Mouse (Mus musculus): ENCODE results near the gene Akr1a1. TPM values are rescaled to one million over a fixed set of nuclear protein-coding genes. Genes with fewer than 3 reads are reported as not detected.

Gene Akr1a1
- polyA plus RNA-seq, 1 experiment from 2014 or later = 934 TPM

DNA sequence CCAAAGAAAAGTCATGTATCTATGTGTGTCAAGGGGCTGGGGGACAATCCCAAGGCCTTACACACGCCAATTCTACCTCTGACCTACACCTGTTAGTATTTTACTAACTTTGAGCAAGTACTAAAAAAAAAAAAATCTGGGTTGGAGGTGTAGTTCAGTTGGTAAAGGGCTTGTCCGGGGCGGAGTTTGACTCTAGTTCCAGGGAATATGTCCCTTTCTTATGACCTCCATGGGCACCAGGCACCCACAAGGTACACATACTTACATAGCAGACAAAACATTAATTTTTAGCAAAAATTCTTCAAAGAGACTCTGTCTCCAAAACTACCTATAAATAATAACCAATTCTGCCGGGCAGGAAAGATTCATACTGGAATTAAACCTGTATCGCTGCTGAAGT lies 1.1 kb downstream of the Akr1a1 start:
- Histone ChIP-seq H3K36me3 (ENCODE audit: control insufficient read depth, insufficient read depth, low read length) (peaks cover 4% of the 10 kb centered on the region; the same call in 1 of the 2 replicates), H3K4me2 (ENCODE audit: low read depth, low read length) (peak overlapping the region; percentile 87), H3K27ac (ENCODE audit: low read length) (peak overlapping the region; percentile 93), H3K9ac (ENCODE audit: low read depth, low read length) (peak overlapping the region; percentile 93), H3K27me3 (replicated peaks; ENCODE audit: control insufficient read depth, insufficient read depth, low read length) (no peaks in the 10 kb centered on the region), H3K9me3 (ENCODE audit: control insufficient read depth, low read length) (no peaks in the 10 kb centered on the region), H3K4me3 (ENCODE audit: low read length) (peak overlapping the region; percentile 82), H3K4me1 (ENCODE audit: control insufficient read depth, insufficient read depth, low read length) (peaks cover 21% of the 10 kb centered on the region)
- no peak for ATAC-seq
- 29% methylated on average over 5 of the region's 5 CpGs for WGBS

DNA sequence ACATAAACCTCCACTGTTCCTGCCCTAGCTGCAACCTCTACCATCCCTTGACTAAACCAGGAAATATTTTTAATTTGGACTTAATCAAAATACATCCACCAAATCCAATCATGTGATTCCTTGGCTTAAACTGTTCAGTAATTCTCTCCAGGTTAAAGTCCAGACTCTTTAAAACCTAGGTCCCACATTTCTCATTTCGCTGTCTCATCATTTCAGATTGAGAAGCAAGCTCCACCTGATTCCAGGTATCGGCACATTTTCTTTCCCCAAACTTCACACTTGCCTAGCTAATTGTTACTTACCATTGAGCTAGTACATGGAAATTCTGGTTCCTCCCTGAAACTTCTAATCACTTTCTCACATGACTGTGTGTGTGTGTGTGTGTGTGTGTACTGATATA lies 2.1 kb downstream of the Akr1a1 start:
- 90% methylated on average over 2 of the region's 2 CpGs for WGBS
- H3K4me3 ChIP-seq (ENCODE audit: low read length) = peak overlapping the region; percentile 82
- 0 out of 2 replicates have a peak overlapping the region, but pooled peaks have one; percentile 53 for H3K27ac ChIP-seq (ENCODE audit: low read length)
- H3K36me3 ChIP-seq (ENCODE audit: control insufficient read depth, insufficient read depth, low read length) = peaks cover 5% of the 10 kb centered on the region; the same call in 1 of the 2 replicates
- H3K4me1 ChIP-seq (ENCODE audit: control insufficient read depth, insufficient read depth, low read length) = peaks cover 21% of the 10 kb centered on the region
- no peak overlapping the region for H3K9ac ChIP-seq (ENCODE audit: low read depth, low read length)
- H3K27me3 ChIP-seq (replicated peaks; ENCODE audit: control insufficient read depth, insufficient read depth, low read length) = no peaks in the 10 kb centered on the region
- no peak for ATAC-seq
- H3K4me2 ChIP-seq (ENCODE audit: low read depth, low read length) = peak overlapping the region; percentile 87
- H3K9me3 ChIP-seq (ENCODE audit: control insufficient read depth, low read length) = no peaks in the 10 kb centered on the region

DNA sequence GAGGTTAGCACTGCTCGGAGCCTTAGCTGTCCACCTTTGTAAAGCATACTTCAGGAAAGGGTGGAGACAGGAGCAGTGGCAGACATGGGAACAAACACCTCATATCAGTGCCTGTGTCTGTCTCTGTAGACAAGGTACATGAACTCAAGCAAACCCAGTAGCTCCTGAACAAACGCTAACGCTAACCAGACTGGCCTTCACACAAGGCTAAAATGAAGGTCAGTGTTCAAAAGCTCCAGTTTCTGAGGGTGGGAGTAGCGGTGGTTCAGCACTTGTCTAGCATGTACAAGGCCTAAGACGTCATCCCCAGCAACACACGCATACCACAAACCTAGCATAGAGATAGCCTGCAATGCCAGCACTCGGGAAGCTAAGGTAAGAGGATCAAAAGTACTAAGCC lies 5.9 kb downstream of the Akr1a1 start:
- H3K4me2 ChIP-seq (ENCODE audit: low read depth, low read length) = no peak overlapping the region
- 79% methylated on average over 7 of the region's 7 CpGs for WGBS
- H3K27ac ChIP-seq (ENCODE audit: low read length) = no peak overlapping the region
- no peak for ATAC-seq
- H3K4me1 ChIP-seq (ENCODE audit: control insufficient read depth, insufficient read depth, low read length) = peaks cover 18% of the 10 kb centered on the region
- H3K9ac ChIP-seq (ENCODE audit: low read depth, low read length) = no peak overlapping the region
- no peaks in the 10 kb centered on the region for H3K27me3 ChIP-seq (replicated peaks; ENCODE audit: control insufficient read depth, insufficient read depth, low read length)
- peaks cover 19% of the 10 kb centered on the region for H3K36me3 ChIP-seq (ENCODE audit: control insufficient read depth, insufficient read depth, low read length)
- no peak overlapping the region for H3K4me3 ChIP-seq (ENCODE audit: low read length)
- H3K9me3 ChIP-seq (ENCODE audit: control insufficient read depth, low read length) = no peaks in the 10 kb centered on the region

DNA sequence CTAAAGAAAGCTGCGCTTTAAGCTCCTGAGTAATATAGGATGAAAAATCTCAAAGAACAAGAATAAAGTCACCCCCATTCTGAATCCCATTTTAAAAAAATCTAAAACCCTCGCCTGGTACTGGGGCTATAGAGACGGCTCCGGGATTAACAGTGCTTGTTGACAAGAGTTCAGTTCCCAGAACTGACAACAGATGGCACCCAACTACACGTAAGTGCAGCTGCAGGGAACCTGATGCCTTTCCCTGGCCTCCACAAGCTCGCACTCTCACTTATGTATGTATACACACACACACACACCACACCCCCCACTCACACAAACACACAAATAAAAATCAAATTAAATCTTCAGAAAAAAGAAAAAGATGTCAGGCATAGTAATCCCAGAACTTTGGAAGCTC lies 7.2 kb downstream of the Akr1a1 start:
- no peaks in the 10 kb centered on the region for H3K27me3 ChIP-seq (replicated peaks; ENCODE audit: control insufficient read depth, insufficient read depth, low read length)
- peak; percentile 58; the same call in 1 of the 2 replicates for ATAC-seq
- H3K4me1 ChIP-seq (ENCODE audit: control insufficient read depth, insufficient read depth, low read length) = peaks cover 12% of the 10 kb centered on the region
- H3K4me2 ChIP-seq (ENCODE audit: low read depth, low read length) = no peak overlapping the region
- H3K27ac ChIP-seq (ENCODE audit: low read length) = no peak overlapping the region
- peaks cover 27% of the 10 kb centered on the region for H3K36me3 ChIP-seq (ENCODE audit: control insufficient read depth, insufficient read depth, low read length)
- H3K4me3 ChIP-seq (ENCODE audit: low read length) = no peak overlapping the region
- H3K9me3 ChIP-seq (ENCODE audit: control insufficient read depth, low read length) = no peaks in the 10 kb centered on the region
- H3K9ac ChIP-seq (ENCODE audit: low read depth, low read length) = no peak overlapping the region
- 44% methylated on average over 6 of the region's 6 CpGs for WGBS

DNA sequence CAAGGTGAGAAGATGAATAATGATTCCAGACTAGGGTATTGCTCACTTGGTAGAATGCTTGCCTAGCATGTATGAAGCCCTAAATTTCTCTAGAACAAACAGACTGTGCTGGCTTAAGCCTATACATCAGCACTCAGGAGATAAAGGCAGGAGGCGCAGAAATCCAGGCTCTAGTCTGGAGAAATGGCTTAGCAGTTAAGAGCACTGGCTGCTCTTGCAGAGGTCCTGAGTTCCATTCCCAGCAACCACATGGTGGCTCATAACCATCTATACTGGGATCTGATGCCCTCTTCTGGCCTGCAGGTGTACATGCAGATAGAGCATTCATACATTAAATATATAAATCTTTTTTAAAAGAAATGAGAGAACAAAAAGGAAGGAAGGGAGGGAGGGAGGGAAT lies 9.4 kb downstream of the Akr1a1 start:
- peaks cover 39% of the 10 kb centered on the region for H3K36me3 ChIP-seq (ENCODE audit: control insufficient read depth, insufficient read depth, low read length)
- H3K4me2 ChIP-seq (ENCODE audit: low read depth, low read length) = no peak overlapping the region
- 96% methylated on average over 1 of the region's 1 CpGs for WGBS
- H3K4me3 ChIP-seq (ENCODE audit: low read length) = no peak overlapping the region
- no peaks in the 10 kb centered on the region for H3K9me3 ChIP-seq (ENCODE audit: control insufficient read depth, low read length)
- no peak overlapping the region for H3K27ac ChIP-seq (ENCODE audit: low read length)
- ATAC-seq = no peak
- no peak overlapping the region for H3K9ac ChIP-seq (ENCODE audit: low read depth, low read length)
- H3K4me1 ChIP-seq (ENCODE audit: control insufficient read depth, insufficient read depth, low read length) = peaks cover 3% of the 10 kb centered on the region
- no peaks in the 10 kb centered on the region for H3K27me3 ChIP-seq (replicated peaks; ENCODE audit: control insufficient read depth, insufficient read depth, low read length)

DNA sequence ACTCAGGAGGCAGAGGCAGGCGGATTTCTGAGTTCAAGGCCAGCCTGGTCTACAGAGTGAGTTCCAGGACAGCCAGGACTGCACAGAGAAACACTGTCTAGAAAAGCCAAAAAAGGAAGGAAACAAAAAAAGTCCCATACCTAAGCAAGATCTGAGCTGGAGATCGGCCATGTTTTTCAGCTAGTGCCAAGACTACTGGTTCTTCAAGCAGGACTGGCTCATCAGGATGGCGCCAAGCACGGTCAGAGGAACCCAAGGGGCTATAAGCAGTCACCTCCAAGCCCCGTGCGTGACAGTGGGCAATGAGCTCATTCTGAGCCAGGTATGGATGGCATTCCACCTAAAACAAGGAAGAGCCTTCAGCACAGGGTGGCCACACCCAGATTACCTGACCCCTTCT lies 12.7 kb downstream of the Akr1a1 start:
- H3K27me3 ChIP-seq (replicated peaks; ENCODE audit: control insufficient read depth, insufficient read depth, low read length) = no peaks in the 10 kb centered on the region
- H3K9ac ChIP-seq (ENCODE audit: low read depth, low read length) = no peak overlapping the region
- 92% methylated on average over 6 of the region's 6 CpGs for WGBS
- no peaks in the 10 kb centered on the region for H3K4me1 ChIP-seq (ENCODE audit: control insufficient read depth, insufficient read depth, low read length)
- H3K27ac ChIP-seq (ENCODE audit: low read length) = no peak overlapping the region
- H3K9me3 ChIP-seq (ENCODE audit: control insufficient read depth, low read length) = no peaks in the 10 kb centered on the region
- ATAC-seq = no peak; the same call in 1 of the 2 replicates
- H3K36me3 ChIP-seq (ENCODE audit: control insufficient read depth, insufficient read depth, low read length) = peaks cover 33% of the 10 kb centered on the region
- H3K4me3 ChIP-seq (ENCODE audit: low read length) = no peak overlapping the region
- no peak overlapping the region for H3K4me2 ChIP-seq (ENCODE audit: low read depth, low read length)

DNA sequence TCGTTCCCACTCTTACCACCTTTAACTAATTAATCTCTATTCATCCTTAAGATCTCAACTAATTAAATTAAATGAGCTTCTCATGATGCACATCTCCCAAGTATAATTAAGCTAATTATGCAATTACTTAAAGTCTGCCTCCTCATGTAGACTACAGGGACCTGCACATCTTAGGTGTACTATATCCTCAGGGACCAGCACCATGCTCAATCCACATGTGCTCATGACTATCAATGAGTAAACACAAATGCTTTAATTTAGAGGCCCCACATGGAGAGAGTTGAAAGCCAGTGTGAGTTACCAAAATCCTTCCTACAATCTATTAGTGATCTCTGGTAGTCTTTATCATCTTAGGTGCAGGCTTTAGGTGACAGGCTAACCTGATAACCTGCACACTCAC lies 16.3 kb downstream of the Akr1a1 start:
- Histone ChIP-seq H3K9me3 (ENCODE audit: control insufficient read depth, low read length) (no peaks in the 10 kb centered on the region), H3K4me1 (ENCODE audit: control insufficient read depth, insufficient read depth, low read length) (no peaks in the 10 kb centered on the region), H3K4me2 (ENCODE audit: low read depth, low read length) (no peak overlapping the region), H3K27ac (ENCODE audit: low read length) (no peak overlapping the region), H3K36me3 (ENCODE audit: control insufficient read depth, insufficient read depth, low read length) (peaks cover 19% of the 10 kb centered on the region), H3K4me3 (ENCODE audit: low read length) (no peak overlapping the region), H3K9ac (ENCODE audit: low read depth, low read length) (no peak overlapping the region), H3K27me3 (replicated peaks; ENCODE audit: control insufficient read depth, insufficient read depth, low read length) (no peaks in the 10 kb centered on the region)
- no peak for ATAC-seq
- 94% methylated on average over 1 of the region's 1 CpGs for WGBS

DNA sequence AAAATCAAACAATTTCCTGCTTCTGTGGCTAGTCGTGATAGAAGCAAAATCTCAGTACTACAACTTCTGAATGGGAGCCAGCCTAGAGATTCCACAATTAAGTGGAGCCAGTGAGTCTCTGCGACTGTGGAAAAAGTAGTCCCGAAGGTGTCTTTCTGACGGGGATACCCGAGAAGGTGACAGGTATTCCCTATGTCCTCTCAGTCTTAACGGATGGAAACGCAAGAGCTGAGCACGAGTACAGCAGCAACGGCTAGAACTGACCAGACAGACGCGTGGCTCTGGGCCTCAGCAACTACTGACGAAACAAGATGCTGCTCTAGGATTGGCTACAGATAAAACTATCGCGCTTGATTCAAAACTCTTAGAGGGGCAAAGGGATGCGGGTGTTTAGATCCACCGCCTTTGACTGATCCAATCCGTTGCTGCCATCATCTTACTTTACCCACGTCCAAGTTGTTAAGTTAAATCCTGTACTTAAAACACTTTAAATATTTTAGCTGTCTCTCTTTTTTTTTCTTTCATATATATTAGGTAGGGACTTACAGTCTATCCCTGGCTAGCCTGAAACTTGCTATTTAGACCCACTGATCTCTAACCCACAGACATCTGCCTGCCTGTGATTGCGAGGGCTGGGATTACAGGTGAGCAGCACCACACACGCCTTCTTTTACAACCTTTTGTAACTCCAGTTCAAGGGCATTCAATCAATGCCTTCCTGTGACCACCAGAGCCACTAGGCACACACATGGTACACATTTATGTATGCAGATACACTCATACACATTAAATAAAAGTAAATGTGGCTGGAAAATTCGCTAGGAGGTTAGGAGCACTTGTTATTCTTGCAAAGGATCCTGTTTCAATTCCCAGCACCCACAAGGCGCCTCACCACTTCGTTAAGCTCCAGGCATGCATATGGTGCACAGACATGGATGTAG lies 23.5 kb downstream of the Akr1a1 start, which contains the start of gene Nasp:
Gene Nasp (minus strand): TSS at position 220 of the 941 bp plus-strand sequence.
- peak within 1 kb of the TSS; percentile 81 for H3K4me3 ChIP-seq (ENCODE audit: low read length)
- H3K9ac ChIP-seq (ENCODE audit: low read depth, low read length) = peak within 1 kb of the TSS; percentile 85
- H3K9me3 ChIP-seq (ENCODE audit: control insufficient read depth, low read length) = no peaks in the 10 kb centered on the region
- ATAC-seq = peak; percentile 92
- peak within 1 kb of the TSS; percentile 92 for H3K27ac ChIP-seq (ENCODE audit: low read length)
- 7% methylated on average over 23 of the region's 23 CpGs for WGBS
- H3K36me3 ChIP-seq (ENCODE audit: control insufficient read depth, insufficient read depth, low read length) = no peaks in the 10 kb centered on the region
- peaks cover 12% of the 10 kb centered on the region for H3K4me1 ChIP-seq (ENCODE audit: control insufficient read depth, insufficient read depth, low read length)
- peak within 1 kb of the TSS; percentile 71 for H3K4me2 ChIP-seq (ENCODE audit: low read depth, low read length)
- no peaks in the 10 kb centered on the region for H3K27me3 ChIP-seq (replicated peaks; ENCODE audit: control insufficient read depth, insufficient read depth, low read length)

DNA sequence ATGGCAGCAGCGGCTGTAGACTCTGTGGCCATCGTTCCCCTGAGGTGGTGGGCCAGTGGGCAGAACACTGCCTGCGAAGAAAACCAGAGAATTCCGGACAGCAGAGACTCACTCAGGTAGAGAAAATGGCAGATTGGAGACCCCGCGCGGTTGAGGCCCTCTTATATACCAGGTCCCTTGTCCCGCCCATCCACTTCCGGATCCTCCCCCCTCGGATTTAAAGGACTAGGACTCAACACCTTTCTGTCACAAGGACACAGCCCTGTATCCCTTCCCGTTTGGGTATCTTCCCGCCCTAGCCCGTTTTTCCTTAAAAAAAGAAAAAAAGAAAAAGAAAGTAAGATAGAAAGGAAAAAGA lies 24.1 kb downstream of the Akr1a1 start:
- Histone ChIP-seq H3K27me3 (replicated peaks; ENCODE audit: control insufficient read depth, insufficient read depth, low read length) (no peaks in the 10 kb centered on the region), H3K9me3 (ENCODE audit: control insufficient read depth, low read length) (no peaks in the 10 kb centered on the region), H3K27ac (ENCODE audit: low read length) (peak overlapping the region; percentile 92), H3K4me3 (ENCODE audit: low read length) (peak overlapping the region; percentile 81), H3K4me1 (ENCODE audit: control insufficient read depth, insufficient read depth, low read length) (peaks cover 12% of the 10 kb centered on the region), H3K9ac (ENCODE audit: low read depth, low read length) (peak overlapping the region; percentile 85), H3K36me3 (ENCODE audit: control insufficient read depth, insufficient read depth, low read length) (no peaks in the 10 kb centered on the region), H3K4me2 (ENCODE audit: low read depth, low read length) (peak overlapping the region; percentile 71)
- peak; percentile 94 for ATAC-seq
- 0% methylated on average over 13 of the region's 13 CpGs for WGBS

Measured in intestine, embryonic 16.5 days (tissue).